Mouse (Mus musculus) liver, embryonic 12.5 days (tissue): ENCODE measurements at regions not wholly inside any gene's neighbourhood (a gene's known extent, or its start where the extent isn't known, plus 50 kb on each side); places are given as distances from the start of the nearest gene placed in this dataset.

Source experiments
- ATAC-seq: fragments of 200-750 bp; cut with Nextera tagmentation; 2 replicates; pipeline ENCODE4 v1.8.0; 2017; ENCODE audit warnings: moderate number of reproducible peaks, mild to moderate bottlenecking, moderate library complexity
- H3K27ac ChIP-seq: fragments of 300-500 bp; sonication (generic); 2 replicates; pipeline ENCODE4 v1.5.1; 2016; ENCODE audit warnings: mild to moderate bottlenecking
- H3K27me3 ChIP-seq: fragments of 300-500 bp; sonication (generic); replicated peaks from 2 replicates; pipeline ENCODE4 v1.6.1; 2016; ENCODE audit warnings: mild to moderate bottlenecking, moderate library complexity
- H3K36me3 ChIP-seq: fragments of 300-500 bp; sonication (generic); 2 replicates; pipeline ENCODE4 v1.6.1; 2016; ENCODE audit warnings: mild to moderate bottlenecking, moderate library complexity
- H3K4me1 ChIP-seq: fragments of 300-500 bp; sonication (generic); 2 replicates; pipeline ENCODE4 v1.6.1; 2016
- H3K4me2 ChIP-seq: fragments of 300-500 bp; sonication (generic); 2 replicates; pipeline ENCODE4 v1.6.1; 2016; ENCODE audit warnings: mild to moderate bottlenecking, moderate library complexity
- H3K4me3 ChIP-seq: fragments of 300-500 bp; sonication (generic); 2 replicates; pipeline ENCODE4 v1.5.1; 2016; ENCODE audit warnings: mild to moderate bottlenecking, moderate library complexity
- H3K9ac ChIP-seq: fragments of 300-500 bp; sonication (generic); 2 replicates; pipeline ENCODE4 v1.6.1; 2016; ENCODE audit warnings: mild to moderate bottlenecking, moderate library complexity
- H3K9me3 ChIP-seq: fragments of 300-500 bp; sonication (generic); replicated peaks from 2 replicates; pipeline ENCODE4 v1.6.1; 2016; ENCODE audit warnings: mild to moderate bottlenecking, moderate library complexity
- WGBS: fragments of 180-500 bp; shearing (Covaris S2); methylation state at CpG from one replicate; pipeline ENCODE4 v1.1.7; 2016; ENCODE audit not compliant: insufficient replicate concordance; 5-methylcytosine and 5-hydroxymethylcytosine counted together

GRCm38 (mm10) chr12:25415641-25416040 lies 318.7 kb upstream of the Id2 start:
- Histone ChIP-seq H3K27me3 (no peaks in the 10 kb centered on the region), H3K27ac (no peak overlapping the region), H3K4me2 (no peak overlapping the region), H3K36me3 (no peaks in the 10 kb centered on the region), H3K9ac (no peak overlapping the region), H3K9me3 (no peaks in the 10 kb centered on the region; the same call in 1 of the 2 replicates), H3K4me3 (no peak overlapping the region), H3K4me1 (no peaks in the 10 kb centered on the region)
- ATAC-seq: no peak
- 52% methylated on average over 3 of the region's 3 CpGs for WGBS

DNA sequence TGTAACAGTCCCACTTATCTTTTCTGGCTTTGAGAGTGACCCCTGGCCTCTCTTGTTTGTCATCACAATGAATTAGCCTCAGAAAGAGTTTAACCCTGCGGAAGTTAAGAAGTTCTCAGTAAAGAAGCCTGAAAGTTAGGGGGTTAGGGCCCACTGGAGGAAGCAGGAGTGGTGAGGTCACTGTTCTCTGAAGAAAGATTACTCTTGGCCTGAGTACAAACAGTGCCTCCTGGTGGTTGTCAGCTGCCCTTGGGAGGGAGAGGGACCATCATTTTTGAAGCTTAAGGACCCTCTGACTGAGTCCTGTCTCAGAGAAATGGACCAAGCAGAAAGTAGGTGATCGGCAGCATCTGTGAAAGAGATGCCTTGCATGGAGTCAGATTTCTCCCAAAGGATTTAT lies 318.3 kb upstream of the Id2 start:
- Histone ChIP-seq H3K4me2 (no peak overlapping the region), H3K4me3 (no peak overlapping the region), H3K9me3 (no peaks in the 10 kb centered on the region; the same call in 1 of the 2 replicates), H3K4me1 (no peaks in the 10 kb centered on the region), H3K27ac (no peak overlapping the region), H3K27me3 (no peaks in the 10 kb centered on the region), H3K36me3 (no peaks in the 10 kb centered on the region), H3K9ac (no peak overlapping the region)
- 37% methylated on average over 2 of the region's 2 CpGs for WGBS
- ATAC-seq: no peak

GRCm38 (mm10) chr12:25407301-25407700 lies 310.4 kb upstream of the Id2 start:
- ATAC-seq: no peak
- no peak overlapping the region for H3K4me3 ChIP-seq
- no peaks in the 10 kb centered on the region for H3K4me1 ChIP-seq
- H3K4me2 ChIP-seq: no peak overlapping the region
- no peak overlapping the region for H3K27ac ChIP-seq
- 87% methylated on average over 2 of the region's 2 CpGs for WGBS
- H3K27me3 ChIP-seq: no peaks in the 10 kb centered on the region
- H3K9ac ChIP-seq: no peak overlapping the region
- no peaks in the 10 kb centered on the region for H3K36me3 ChIP-seq
- H3K9me3 ChIP-seq: no peaks in the 10 kb centered on the region; the same call in 1 of the 2 replicates

DNA sequence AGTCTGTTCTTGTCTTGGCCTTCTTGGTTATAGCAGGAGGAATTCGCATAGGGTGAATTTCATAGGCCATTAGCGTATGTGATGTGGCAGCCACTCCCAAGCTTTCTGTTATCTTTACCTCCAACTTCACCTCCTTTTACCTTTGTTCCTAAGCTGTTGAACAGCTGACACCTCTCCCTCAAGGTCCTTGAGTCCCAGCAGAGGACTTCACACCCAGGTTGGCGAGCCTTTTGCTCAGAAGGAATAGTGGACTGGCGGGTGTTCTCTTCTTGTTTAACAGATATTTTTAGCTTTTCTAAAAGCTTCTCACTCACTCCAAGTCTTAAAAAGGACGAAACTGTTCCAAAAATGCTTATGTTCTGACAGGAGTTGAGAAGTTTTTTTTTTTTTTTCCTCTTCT lies 303.4 kb upstream of the Id2 start:
- WGBS: 62% methylated on average over 5 of the region's 5 CpGs
- no peaks in the 10 kb centered on the region for H3K36me3 ChIP-seq
- ATAC-seq: no peak

GRCm38 (mm10) chr12:25398726-25399125 lies 301.8 kb upstream of the Id2 start:
- H3K4me3 ChIP-seq: no peak overlapping the region
- no peak overlapping the region for H3K27ac ChIP-seq
- H3K27me3 ChIP-seq: no peaks in the 10 kb centered on the region
- WGBS: 44% methylated on average over 3 of the region's 3 CpGs
- H3K4me1 ChIP-seq: no peaks in the 10 kb centered on the region
- H3K9me3 ChIP-seq: no peaks in the 10 kb centered on the region
- no peak for ATAC-seq
- H3K36me3 ChIP-seq: no peaks in the 10 kb centered on the region
- H3K9ac ChIP-seq: no peak overlapping the region
- H3K4me2 ChIP-seq: no peak overlapping the region

More for the DNA sequence above, 303.4 kb upstream of the Id2 start:
- Histone ChIP-seq H3K4me1 (no peaks in the 10 kb centered on the region), H3K27me3 (no peaks in the 10 kb centered on the region), H3K4me2 (no peak overlapping the region), H3K9ac (no peak overlapping the region), H3K9me3 (no peaks in the 10 kb centered on the region), H3K4me3 (no peak overlapping the region), H3K27ac (no peak overlapping the region)

DNA sequence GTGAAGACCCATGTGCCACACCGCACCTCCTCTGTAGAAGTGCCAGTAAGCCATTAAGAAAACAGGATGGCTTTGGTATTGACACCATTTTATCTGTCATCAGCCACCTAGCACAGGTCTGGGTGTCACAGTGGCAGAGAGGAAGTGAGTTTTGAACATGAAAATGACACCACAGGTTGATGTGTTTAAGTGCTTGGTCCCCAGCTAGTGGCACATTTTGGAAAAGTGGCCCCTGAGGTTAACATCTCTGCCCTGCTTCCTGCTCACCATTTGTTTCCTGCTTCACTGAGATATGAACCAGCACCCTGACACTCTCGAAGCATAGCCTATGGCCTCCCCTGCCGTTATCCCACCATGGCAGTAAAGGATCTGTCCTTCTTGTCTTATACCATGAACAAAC lies 297.4 kb upstream of the Id2 start:
- ATAC-seq: no peak
- no peak overlapping the region for H3K27ac ChIP-seq
- no peaks in the 10 kb centered on the region for H3K9me3 ChIP-seq
- H3K4me3 ChIP-seq: no peak overlapping the region
- no peaks in the 10 kb centered on the region for H3K27me3 ChIP-seq
- WGBS: 40% methylated on average over 3 of the region's 3 CpGs
- no peaks in the 10 kb centered on the region for H3K4me1 ChIP-seq
- no peaks in the 10 kb centered on the region for H3K36me3 ChIP-seq
- no peak overlapping the region for H3K4me2 ChIP-seq
- H3K9ac ChIP-seq: no peak overlapping the region

- H3K9ac ChIP-seq: no peak overlapping the region
- no peaks in the 10 kb centered on the region for H3K36me3 ChIP-seq
- H3K4me2 ChIP-seq: no peak overlapping the region
- no peak for ATAC-seq
- H3K9me3 ChIP-seq: no peaks in the 10 kb centered on the region
- H3K4me1 ChIP-seq: no peaks in the 10 kb centered on the region
- H3K27ac ChIP-seq: no peak overlapping the region
- H3K4me3 ChIP-seq: no peak overlapping the region
- 54% methylated on average over 4 of the region's 4 CpGs for WGBS
- H3K27me3 ChIP-seq: no peaks in the 10 kb centered on the region
Observed at GRCm38 (mm10) chr12:25393501-25393900, 296.6 kb upstream of the Id2 start.

- Histone ChIP-seq H3K4me1 (no peaks in the 10 kb centered on the region), H3K9me3 (no peaks in the 10 kb centered on the region), H3K27me3 (no peaks in the 10 kb centered on the region), H3K27ac (no peak overlapping the region), H3K9ac (no peak overlapping the region), H3K36me3 (no peaks in the 10 kb centered on the region), H3K4me2 (no peak overlapping the region), H3K4me3 (no peak overlapping the region)
- no peak for ATAC-seq
- whole genome bisulfite sequencing: 36% methylated on average over 5 of the region's 5 CpGs
Observed at GRCm38 (mm10) chr12:25389202-25389601, 292.3 kb upstream of the Id2 start.

GRCm38 (mm10) chr12:25387791-25388280 lies 290.9 kb upstream of the Id2 start:
- Histone ChIP-seq H3K9me3 (no peaks in the 10 kb centered on the region), H3K27me3 (no peaks in the 10 kb centered on the region), H3K4me2 (no peak overlapping the region), H3K4me1 (no peaks in the 10 kb centered on the region), H3K36me3 (no peaks in the 10 kb centered on the region), H3K4me3 (no peak overlapping the region), H3K9ac (no peak overlapping the region), H3K27ac (no peak overlapping the region)
- 49% methylated on average over 5 of the region's 5 CpGs for WGBS
- no peak for ATAC-seq

- WGBS: 60% methylated on average over 6 of the region's 6 CpGs
- no peaks in the 10 kb centered on the region for H3K9me3 ChIP-seq
Observed at GRCm38 (mm10) chr12:25382961-25383360, 286.0 kb upstream of the Id2 start.

DNA sequence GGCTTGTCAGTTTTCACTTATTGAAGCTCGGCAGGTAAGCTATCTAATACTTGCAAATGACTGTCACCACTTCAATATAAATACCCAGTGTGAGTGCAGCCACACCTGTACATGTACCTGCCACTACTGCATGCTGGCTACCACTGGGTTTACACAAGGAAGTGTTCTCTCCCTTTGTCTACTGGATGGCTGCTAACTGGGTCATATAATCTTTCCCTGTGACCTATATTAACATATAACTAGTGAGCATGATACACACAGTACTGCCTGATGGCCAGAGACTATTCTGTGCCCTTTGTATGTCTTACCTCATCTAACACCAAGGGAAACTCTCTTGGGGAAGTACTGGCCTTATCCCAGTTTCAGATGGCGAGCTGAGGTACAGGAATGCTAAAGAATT lies 285.5 kb upstream of the Id2 start:
- ATAC-seq: no peak

More at GRCm38 (mm10) chr12:25382961-25383360, 286.0 kb upstream of the Id2 start:
- no peak overlapping the region for H3K27ac ChIP-seq
- H3K27me3 ChIP-seq: no peaks in the 10 kb centered on the region
- ATAC-seq: no peak
- no peak overlapping the region for H3K4me2 ChIP-seq
- H3K4me1 ChIP-seq: no peaks in the 10 kb centered on the region
- H3K36me3 ChIP-seq: no peaks in the 10 kb centered on the region
- no peak overlapping the region for H3K4me3 ChIP-seq
- H3K9ac ChIP-seq: no peak overlapping the region

DNA sequence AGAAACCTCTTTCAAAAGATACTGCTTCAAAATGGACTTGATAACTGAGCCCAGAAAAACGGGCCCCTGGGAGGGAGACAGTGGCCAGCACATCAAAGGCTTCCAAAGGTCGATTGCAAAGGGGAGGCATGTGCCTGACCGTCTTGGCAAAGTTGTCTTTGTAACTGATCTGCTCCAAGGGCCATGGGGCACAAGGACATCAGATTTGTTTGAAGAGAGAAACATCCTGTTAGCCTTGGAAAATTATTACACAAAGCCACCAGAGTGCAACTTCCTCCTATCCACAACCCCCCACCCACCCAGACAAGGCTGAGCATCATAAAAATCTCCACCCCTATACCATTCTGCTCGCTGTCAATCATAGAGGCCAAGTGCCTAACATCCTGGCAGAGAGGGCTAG lies 284.7 kb upstream of the Id2 start:
- Histone ChIP-seq H3K4me2 (no peak overlapping the region), H3K9me3 (no peaks in the 10 kb centered on the region), H3K27me3 (no peaks in the 10 kb centered on the region), H3K9ac (no peak overlapping the region), H3K4me3 (no peak overlapping the region), H3K4me1 (no peaks in the 10 kb centered on the region), H3K27ac (no peak overlapping the region), H3K36me3 (no peaks in the 10 kb centered on the region)
- no peak for ATAC-seq
- WGBS: 41% methylated on average over 4 of the region's 4 CpGs

More for the DNA sequence above, 285.5 kb upstream of the Id2 start:
- H3K4me1 ChIP-seq: no peaks in the 10 kb centered on the region
- H3K9me3 ChIP-seq: no peaks in the 10 kb centered on the region
- 56% methylated on average over 2 of the region's 2 CpGs for WGBS
- no peaks in the 10 kb centered on the region for H3K36me3 ChIP-seq
- H3K27me3 ChIP-seq: no peaks in the 10 kb centered on the region
- no peak overlapping the region for H3K27ac ChIP-seq
- H3K9ac ChIP-seq: no peak overlapping the region
- H3K4me3 ChIP-seq: no peak overlapping the region
- H3K4me2 ChIP-seq: no peak overlapping the region

GRCm38 (mm10) chr12:25379996-25380395 lies 283.1 kb upstream of the Id2 start:
- Histone ChIP-seq H3K27me3 (no peaks in the 10 kb centered on the region), H3K9me3 (no peaks in the 10 kb centered on the region), H3K27ac (no peak overlapping the region), H3K4me2 (no peak overlapping the region), H3K4me3 (no peak overlapping the region), H3K4me1 (no peaks in the 10 kb centered on the region), H3K9ac (no peak overlapping the region), H3K36me3 (no peaks in the 10 kb centered on the region)
- 80% methylated on average over 3 of the region's 3 CpGs for WGBS
- ATAC-seq: no peak
